Mouse (Mus musculus) erythroblast, embryonic 14.5 days (primary cell): ENCODE results near the gene Smad3.

ENCODE experiments used
- GATA1 ChIP-seq: IDR thresholded peaks from 2 replicates; pipeline ENCODE4 v1.6.1; 2012; ENCODE audit warnings: low read length, inconsistent platforms, mixed read lengths
- TAL1 ChIP-seq: IDR thresholded peaks from 3 replicates; pipeline ENCODE4 v1.6.1; 2012; ENCODE audit warnings: low read length, inconsistent platforms, mixed read lengths

DNA sequence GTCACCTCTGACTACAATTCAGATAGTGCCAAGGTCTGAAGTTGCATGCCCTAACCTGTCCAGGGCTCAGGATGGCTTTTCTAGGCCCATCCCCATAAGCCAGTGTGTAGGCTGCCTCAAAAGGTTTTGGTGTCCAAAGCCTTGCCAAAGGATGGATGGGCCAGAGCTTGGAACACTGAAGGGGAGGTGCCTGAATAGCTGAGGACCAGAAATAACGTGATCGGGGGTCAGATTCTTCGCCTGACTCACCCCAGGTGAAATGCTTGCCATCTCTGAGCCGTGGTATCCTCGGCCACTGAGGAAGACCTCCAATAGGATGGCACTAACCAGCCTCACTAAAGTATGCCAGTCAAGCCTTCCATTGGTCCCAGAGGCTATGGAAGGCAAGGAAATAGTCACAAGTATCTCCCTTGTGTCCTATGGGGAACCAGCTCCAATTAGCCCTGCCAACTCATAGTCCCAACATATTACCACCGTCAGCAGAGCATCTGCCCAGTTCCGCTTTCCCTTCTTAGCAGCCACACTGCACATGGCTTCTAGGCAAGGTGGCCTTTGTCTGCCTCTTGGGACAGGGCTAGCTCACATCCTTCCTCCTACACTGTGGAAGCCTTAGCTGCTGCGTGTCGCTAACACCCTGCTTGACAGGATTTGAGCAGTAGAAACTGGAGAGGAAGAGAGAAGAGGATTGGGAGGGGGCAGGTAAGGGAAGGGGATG, 26.5 kb downstream of the Smad3 start:
- TF ChIP-seq TAL1 (no peak), GATA1 (no peak)
